12 mouse cellular contexts compared by ENCODE assay signal in genomic region chr8:12895535-12896150, GRCm38 (mm10). TPM values are rescaled to one million over a fixed set of nuclear protein-coding genes. Genes with fewer than 3 reads are reported as not detected.
DNase-seq lines count a peak whose midpoint lies in the region; ATAC-seq and TF ChIP-seq lines count a peak whose summit lies in the region.
"Had no signal": no experiment of that assay in that cellular context is flagged by ENCODE, and none has a peak within 500 bp of the region (broad histone marks: within the 10 kb centered on the region; RNA-seq: fewer than 3 reads in every experiment).

No protein-coding gene starts in this region.

- H3K79me2 ChIP-seq in MEL (ENCODE audit: control insufficient read depth, insufficient read depth, low read length, poor library complexity) = no peaks in the 10 kb centered on the region

- peak; percentile 10; the same call in 1 of the 2 replicates for TF ChIP-seq RAD21 in MEL (IDR thresholded peaks at IDR 0.05; ENCODE audit: low read depth, low read length)

- peak; percentile 46 for TF ChIP-seq CTCF in gastrocnemius, adult 2 months (IDR thresholded peaks at IDR 0.05)
- 0 out of 2 replicates have a peak, but pooled peaks have one; percentile 19 for TF ChIP-seq CTCF in lung, adult 2 months (IDR thresholded peaks at IDR 0.05; ENCODE audit: insufficient read depth, low read length)
- peak; percentile 6 to 38 (median 37); a peak in 5 of 6 replicates for TF ChIP-seq CTCF in MEL (IDR thresholded peaks at IDR 0.05 in 2 of 3, conservative IDR thresholded peaks at IDR 0.05 in 1 of 3; ENCODE audit: control insufficient read depth in 1 of 3, insufficient read depth in 1 of 3, low read depth in 2 of 3, low read length in 3 of 3, poor library complexity in 1 of 3, severe bottlenecking in 1 of 3)

- intact Hi-C loops in gastrocnemius, adult 2 months (cut with DNase I) = loop anchor here (2.0 to 10.0 kb wide), 4 partner anchors 31 to 399 kb away; partner anchors contain the start of genes Cul4a and Pcid2

- no peak overlapping the region for H3K27ac ChIP-seq in gastrocnemius, adult 2 months
- no peak overlapping the region for H3K27ac ChIP-seq in MEL (ENCODE audit: control insufficient read depth, low read depth, low read length)
- H3K27ac ChIP-seq: hindbrain, embryonic 13.5 days; kidney, embryonic 15.5 days; limb, embryonic 10.5 days; neural tube, embryonic 12.5 days had no signal

- no peak for TF ChIP-seq POLR2A in lung, adult 2 months (IDR thresholded peaks at IDR 0.05; ENCODE audit: borderline replicate concordance, extremely low read depth, low read depth, low read length)
- TF ChIP-seq POLR2A in MEL (IDR thresholded peaks at IDR 0.05; ENCODE audit: control insufficient read depth in 1 of 2, insufficient read depth in 1 of 2, low read depth in 1 of 2, low read length in 2 of 2, poor library complexity in 1 of 2) = no peak

- no peaks in the 10 kb centered on the region for H3K36me3 ChIP-seq in MEL (ENCODE audit: control insufficient read depth in 1 of 2, insufficient read depth in 2 of 2, low read length in 2 of 2)
- H3K36me3 ChIP-seq: kidney, embryonic 15.5 days; limb, embryonic 10.5 days had no signal

- TF ChIP-seq EP300 in MEL (IDR thresholded peaks at IDR 0.05; ENCODE audit: low read depth in 1 of 2, low read length in 2 of 2) = no peak

- no peak for DNase-seq in gastrocnemius, adult 2 months
- no peak for DNase-seq in gastrocnemius, adult 18-20 months (ENCODE audit: low spot score)
- no peak for DNase-seq in lung, adult 2 months
- DNase-seq in lung, postnatal 10 days = no peak
- peak; percentile 21 for DNase-seq in MEL (ENCODE audit: low read depth, low spot score)
- no peak for DNase-seq in adrenal gland, postnatal 10 days
- DNase-seq: layer of hippocampus, adult 9-11 months had no signal

- WGBS in lung, adult 2 months = 67% methylated on average over 9 of the region's 9 CpGs

- H3K9ac ChIP-seq in MEL (ENCODE audit: control insufficient read depth, low read depth, low read length, poor library complexity, severe bottlenecking) = no peak overlapping the region
- H3K9ac ChIP-seq: hindbrain, embryonic 13.5 days; kidney, embryonic 15.5 days; neural tube, embryonic 12.5 days had no signal

- ATAC-seq in granulocyte monocyte progenitor cell, adult 5-6 weeks (replicated peaks; ENCODE audit: poor library complexity, severe bottlenecking) = peak; percentile 47; the same call in 1 of the 2 replicates

- H3K4me1 ChIP-seq in lung, adult 2 months (ENCODE audit: control insufficient read depth, insufficient read depth, low read length) = no peaks in the 10 kb centered on the region; the same call in none of the 2 replicates
- H3K4me1 ChIP-seq in MEL (ENCODE audit: control insufficient read depth in 1 of 2, insufficient read depth in 2 of 2, low read length in 2 of 2) = no peaks in the 10 kb centered on the region
- H3K4me1 ChIP-seq: neural tube, embryonic 12.5 days had no signal

- no peaks in the 10 kb centered on the region for H3K9me3 ChIP-seq in MEL (replicated peaks; ENCODE audit: insufficient read depth, low read length)
- H3K9me3 ChIP-seq: hindbrain, embryonic 13.5 days; kidney, embryonic 15.5 days; limb, embryonic 10.5 days; neural tube, embryonic 12.5 days had no signal

- H3K27me3 ChIP-seq in MEL (ENCODE audit: control insufficient read depth in 1 of 2, insufficient read depth in 2 of 2, low read length in 2 of 2) = no peaks in the 10 kb centered on the region
- H3K27me3 ChIP-seq: hindbrain, embryonic 13.5 days; kidney, embryonic 15.5 days; neural tube, embryonic 12.5 days had no signal

- H3K4me3 ChIP-seq in gastrocnemius, adult 2 months = no peak overlapping the region
- H3K4me3 ChIP-seq in lung, adult 2 months (replicated peaks; ENCODE audit: extremely low read depth, low read depth, low read length) = no peak overlapping the region
- no peak overlapping the region for H3K4me3 ChIP-seq in MEL (ENCODE audit: control insufficient read depth in 1 of 2, insufficient read depth in 1 of 2, low read depth in 2 of 2, low read length in 2 of 2)
- H3K4me3 ChIP-seq: hindbrain, embryonic 13.5 days; kidney, embryonic 15.5 days; limb, embryonic 10.5 days; neural tube, embryonic 12.5 days had no signal

TF ChIP-seq in MEL, 35 proteins besides CTCF, POLR2A, EP300 and RAD21:
- TF ChIP-seq TBP (IDR thresholded peaks at IDR 0.05; ENCODE audit: low read depth, low read length) (no peak), SMC3 (IDR thresholded peaks at IDR 0.05; ENCODE audit: low read depth, low read length) (peak; percentile 27; the same call in 1 of the 2 replicates)

RNA-seq across cellular contexts. Expression of gene Mcf2l, which starts 22.0 kb away (rescaled TPM):
- total RNA-seq in gastrocnemius, adult 2 months (2021) = 10 to 100 TPM; 26.0 to 49.7 TPM
- total RNA-seq in gastrocnemius, adult 18-20 months (2021) = 10 to 100 TPM; 21.3 to 32.8 TPM
- 42.8 and 65.2 TPM in 2 replicates for polyA plus RNA-seq in lung, adult 2 months (2012; rRNA removed)
- total RNA-seq in MEL (2012; rRNA removed) = 1.2 and 1.8 TPM in 2 replicates
- 1 to 10 TPM in 1 of 2 experiments, not detected in 1; 3.6 TPM for polyA plus RNA-seq in MEL (2012; ENCODE audit: insufficient read depth in 1 of 2, insufficient read length in 2 of 2, low read depth in 1 of 2, low replicate concordance in 2 of 2, missing spikeins in 1 of 2)
- total RNA-seq in granulocyte monocyte progenitor cell, adult 5-6 weeks (2014; fragmentation: Nextera tagmentation) = 19.5 and 19.8 TPM in 2 replicates
- total RNA-seq in granulocyte monocyte progenitor cell, adult 5-6 weeks (2017) = 16.2 and 16.4 TPM in 2 replicates
- 10 to 100 TPM; 43.0 to 52.5 TPM for total RNA-seq in adrenal gland, postnatal 10 days (2021)
